7 mouse cellular contexts compared by ENCODE assay signal in genomic region chr14:57709171-57709570, GRCm38 (mm10). TPM values are rescaled to one million over a fixed set of nuclear protein-coding genes. Genes with fewer than 3 reads are reported as not detected.
DNase-seq lines count a peak whose midpoint lies in the region; ATAC-seq and TF ChIP-seq lines count a peak whose summit lies in the region.

No protein-coding gene starts in this region.

- no peaks in the 10 kb centered on the region for H3K9me3 ChIP-seq in ES-Bruce4 (replicated peaks; ENCODE audit: control insufficient read depth, insufficient read depth, low read length, poor library complexity, severe bottlenecking)
- no peaks in the 10 kb centered on the region for H3K9me3 ChIP-seq in hindbrain, embryonic 12.5 days (replicated peaks)

- peak; percentile 37 for DNase-seq in embryo, embryonic 10 days (ENCODE audit: low spot score)
- DNase-seq in lung, postnatal 25 days (ENCODE audit: low spot score): peak; percentile 77
- DNase-seq in right cerebral cortex, adult 2 months (ENCODE audit: low spot score in 2 of 2): no peak
- no peak for DNase-seq in cerebellum, postnatal 14 days
- no peak for DNase-seq in thymus, adult 2 months

- H3K4me3 ChIP-seq in ES-Bruce4 (ENCODE audit: low read depth, low read length): peak overlapping the region; percentile 7; the same call in 1 of the 2 replicates
- H3K4me3 ChIP-seq in hindbrain, embryonic 12.5 days: no peak overlapping the region
- H3K4me3 ChIP-seq in thymus, adult 2 months (ENCODE audit: control insufficient read depth, insufficient read depth, low read length): no peak overlapping the region

- no peaks in the 10 kb centered on the region for H3K27me3 ChIP-seq in ES-Bruce4 (ENCODE audit: control insufficient read depth, insufficient read depth, low read length, poor library complexity, severe bottlenecking)
- no peaks in the 10 kb centered on the region for H3K27me3 ChIP-seq in hindbrain, embryonic 12.5 days
- H3K27me3 ChIP-seq in thymus, adult 2 months (ENCODE audit: control insufficient read depth, insufficient read depth, low read length): no peaks in the 10 kb centered on the region

- ATAC-seq in hindbrain, embryonic 12.5 days (ENCODE audit: low FRiP score): peak; percentile 62

- H3K27ac ChIP-seq in ES-Bruce4 (ENCODE audit: insufficient read depth, low read length): no peak overlapping the region
- H3K27ac ChIP-seq in hindbrain, embryonic 12.5 days: no peak overlapping the region
- no peak overlapping the region for H3K27ac ChIP-seq in thymus, adult 2 months (ENCODE audit: control insufficient read depth, insufficient read depth, low read length)

- no peak for TF ChIP-seq POLR2A in ES-Bruce4 (IDR thresholded peaks at IDR 0.05; ENCODE audit: insufficient read depth, low read length)
- no peak for TF ChIP-seq POLR2A in thymus, adult 2 months (IDR thresholded peaks at IDR 0.05; ENCODE audit: control insufficient read depth, extremely low read depth, insufficient read depth, low read length, poor library complexity)

- H3K4me1 ChIP-seq in ES-Bruce4 (ENCODE audit: control insufficient read depth, insufficient read depth, low read length): no peaks in the 10 kb centered on the region
- peaks cover 21% of the 10 kb centered on the region for H3K4me1 ChIP-seq in hindbrain, embryonic 12.5 days
- H3K4me1 ChIP-seq in thymus, adult 2 months (replicated peaks; ENCODE audit: control insufficient read depth, insufficient read depth, low read length): peaks cover 3% of the 10 kb centered on the region; the same call in 1 of the 2 replicates

- TF ChIP-seq EP300 in ES-Bruce4 (IDR thresholded peaks at IDR 0.05; ENCODE audit: insufficient read depth, low read depth, low read length): no peak

- no peak overlapping the region for H3K9ac ChIP-seq in ES-Bruce4 (ENCODE audit: low read depth, poor library complexity, severe bottlenecking)
- no peak overlapping the region for H3K9ac ChIP-seq in hindbrain, embryonic 12.5 days

- no peaks in the 10 kb centered on the region for H3K36me3 ChIP-seq in ES-Bruce4 (ENCODE audit: control insufficient read depth, insufficient read depth, low read length, poor library complexity, severe bottlenecking)
- H3K36me3 ChIP-seq in hindbrain, embryonic 12.5 days: no peaks in the 10 kb centered on the region
- no peaks in the 10 kb centered on the region for H3K36me3 ChIP-seq in thymus, adult 2 months (ENCODE audit: control insufficient read depth, insufficient read depth, low read length)

- H3K4me2 ChIP-seq in hindbrain, embryonic 12.5 days (replicated peaks): no peak overlapping the region

- WGBS in hindbrain, embryonic 12.5 days: 31% methylated on average over 10 of the region's 10 CpGs
- WGBS in thymus, adult 2 months: 97% methylated on average over 10 of the region's 10 CpGs

- TF ChIP-seq CTCF in ES-Bruce4 (IDR thresholded peaks at IDR 0.05; ENCODE audit: low read depth, low read length): no peak
- TF ChIP-seq CTCF in thymus, adult 2 months (IDR thresholded peaks at IDR 0.05; ENCODE audit: borderline replicate concordance, control insufficient read depth, extremely low read depth, insufficient read depth, low read length, poor library complexity): no peak

RNA-seq across cellular contexts. Expression of gene Gm49361, which starts 36.7 kb away (rescaled TPM):
- polyA plus RNA-seq in ES-Bruce4 (2011; ENCODE audit: insufficient read depth, insufficient read length, low read depth, missing spikeins): not detected in 2 replicates
- not detected in 2 replicates for polyA plus RNA-seq in hindbrain, embryonic 12.5 days (2016; fragmentation: Nextera tagmentation; extraction: Ambion mirVana)
- 0.23 TPM in 1 of 2 replicates, not detected in the other for polyA plus RNA-seq in thymus, adult 2 months (2012; rRNA removed)

RNA-seq across cellular contexts. Expression of gene Xpo4, which starts 43.9 kb away (rescaled TPM):
- 64.0 and 64.1 TPM in 2 replicates for polyA plus RNA-seq in ES-Bruce4 (2011; ENCODE audit: insufficient read depth, insufficient read length, low read depth, missing spikeins)
- 24.4 and 24.8 TPM in 2 replicates for polyA plus RNA-seq in hindbrain, embryonic 12.5 days (2016; fragmentation: Nextera tagmentation; extraction: Ambion mirVana)
- 5.9 and 6.9 TPM in 2 replicates for polyA plus RNA-seq in thymus, adult 2 months (2012; rRNA removed)

RNA-seq across cellular contexts. Expression of gene Lats2, which starts 49.0 kb away (rescaled TPM):
- 18.4 and 26.1 TPM in 2 replicates for polyA plus RNA-seq in ES-Bruce4 (2011; ENCODE audit: insufficient read depth, insufficient read length, low read depth, missing spikeins)
- 21.3 and 23.9 TPM in 2 replicates for polyA plus RNA-seq in hindbrain, embryonic 12.5 days (2016; fragmentation: Nextera tagmentation; extraction: Ambion mirVana)
- polyA plus RNA-seq in thymus, adult 2 months (2012; rRNA removed): 17.1 and 18.2 TPM in 2 replicates

Comparison
In these comparisons a context has a peak if more than half of its experiments do, and no peak if none do; other contexts are left out.
1. DNase-seq: peak in embryo, embryonic 10 days (single experiment) and lung, postnatal 25 days (single experiment); none in right cerebral cortex, adult 2 months (0 of 2), cerebellum, postnatal 14 days (0 of 2) and thymus, adult 2 months (single experiment).